Mouse (Mus musculus) heart, embryonic 13.5 days (tissue): ENCODE results near the gene Nrcam. TPM values are rescaled to one million over a fixed set of nuclear protein-coding genes. Genes with fewer than 3 reads are reported as not detected.
"Not testable (repeated sequence)": the region's sequence is repeated elsewhere in the genome, so short reads cannot be mapped to it uniquely, and the experiment has no call there.

Experiments used
- ATAC-seq: fragments of 200-750 bp; cut with Nextera tagmentation; 2 replicates; pipeline ENCODE4 v1.8.0; 2017; ENCODE audit warnings: moderate TSS enrichment; ENCODE audit not compliant: insufficient number of reproducible peaks, low FRiP score, low TSS enrichment; ENCODE audit errors: extremely low read depth
- H3K27ac ChIP-seq: fragments of 300-500 bp; sonication (generic); replicated peaks from 2 replicates; pipeline ENCODE4 v1.5.1; 2015; ENCODE audit warnings: moderate library complexity, mild to moderate bottlenecking, inconsistent platforms
- H3K27me3 ChIP-seq: fragments of 300-500 bp; sonication (generic); replicated peaks from 2 replicates; pipeline ENCODE4 v1.6.1; 2015; ENCODE audit warnings: mild to moderate bottlenecking, inconsistent platforms
- H3K36me3 ChIP-seq: fragments of 300-500 bp; sonication (generic); 2 replicates; pipeline ENCODE4 v1.6.1; 2015; ENCODE audit warnings: mild to moderate bottlenecking, inconsistent platforms
- H3K4me1 ChIP-seq: fragments of 300-500 bp; sonication (generic); 2 replicates; pipeline ENCODE4 v1.6.1; 2015; ENCODE audit warnings: inconsistent platforms
- H3K4me2 ChIP-seq: fragments of 300-500 bp; sonication (generic); 2 replicates; pipeline ENCODE4 v1.6.1; 2015; ENCODE audit warnings: inconsistent platforms, mild to moderate bottlenecking, moderate library complexity
- H3K4me3 ChIP-seq: fragments of 300-500 bp; sonication (generic); 2 replicates; pipeline ENCODE4 v1.5.1; 2015; ENCODE audit warnings: moderate library complexity, mild to moderate bottlenecking, inconsistent platforms
- H3K9ac ChIP-seq: fragments of 300-500 bp; sonication (generic); 2 replicates; pipeline ENCODE4 v1.6.1; 2015; ENCODE audit warnings: inconsistent platforms, mild to moderate bottlenecking, moderate library complexity
- H3K9me3 ChIP-seq: fragments of 300-500 bp; sonication (generic); 2 replicates; pipeline ENCODE4 v1.6.1; 2016; ENCODE audit warnings: inconsistent platforms
- WGBS: fragments of 180-500 bp; shearing (Covaris S2); methylation state at CpG from one replicate; pipeline ENCODE4 v1.1.7; 2015; ENCODE audit warnings: mixed read lengths; 5-methylcytosine and 5-hydroxymethylcytosine counted together
- polyA plus RNA-seq: library from polyadenylated mRNA; unstranded; fragments of >200 nt; fragmentation: Nextera tagmentation; extraction: Ambion mirVana; gene quantifications from 2 replicates; pipeline ENCODE4 v1.2.1, GENCODE M21; 2015

Gene Nrcam
- 0.88 and 1.1 TPM in 2 replicates for polyA plus RNA-seq

GRCm38 (mm10) chr12:44328381-44329315, at the start of gene Nrcam:
TSS of gene Nrcam (plus strand) at chr12:44328885.
- peak within 1 kb of the TSS; percentile 72 for H3K4me3 ChIP-seq
- peak; percentile 58 for ATAC-seq
- H3K27ac ChIP-seq = no peak within 1 kb of the TSS
- no peaks in the 10 kb centered on the region for H3K36me3 ChIP-seq
- peak within 1 kb of the TSS; percentile 100 for H3K4me2 ChIP-seq
- H3K9ac ChIP-seq = peak within 1 kb of the TSS; percentile 80
- peaks cover 41% of the 10 kb centered on the region for H3K27me3 ChIP-seq
- H3K9me3 ChIP-seq = no peaks in the 10 kb centered on the region
- peaks cover 13% of the 10 kb centered on the region for H3K4me1 ChIP-seq
- 3% methylated on average over 73 of the region's 74 CpGs for WGBS

GRCm38 (mm10) chr12:44280147-44280546, 48.5 kb upstream of the Nrcam start:
- H3K9me3 ChIP-seq, H3K4me3 ChIP-seq: not testable (repeated sequence)

GRCm38 (mm10) chr12:44281534-44281933, 47.2 kb upstream of the Nrcam start:
- no peak for ATAC-seq
- no peaks in the 10 kb centered on the region for H3K27me3 ChIP-seq
- H3K9ac ChIP-seq = no peak overlapping the region
- H3K4me3 ChIP-seq = no peak overlapping the region
- peaks cover 19% of the 10 kb centered on the region for H3K36me3 ChIP-seq
- no peak overlapping the region for H3K4me2 ChIP-seq
- 89% methylated on average over 3 of the region's 3 CpGs for WGBS
- peaks cover 10% of the 10 kb centered on the region for H3K4me1 ChIP-seq
- no peak overlapping the region for H3K27ac ChIP-seq
- H3K9me3 ChIP-seq = no peaks in the 10 kb centered on the region

More at GRCm38 (mm10) chr12:44280147-44280546, 48.5 kb upstream of the Nrcam start:
- peaks cover 18% of the 10 kb centered on the region for H3K36me3 ChIP-seq
- not testable (repeated sequence) for H3K27ac ChIP-seq, ATAC-seq, H3K27me3 ChIP-seq, H3K4me2 ChIP-seq, H3K4me1 ChIP-seq, H3K9ac ChIP-seq
- 64% methylated on average over 2 of the region's 2 CpGs for WGBS

- Histone ChIP-seq H3K4me1 (peaks cover 10% of the 10 kb centered on the region), H3K36me3 (peaks cover 30% of the 10 kb centered on the region), H3K9ac (no peak overlapping the region), H3K4me3 (no peak overlapping the region), H3K27me3 (no peaks in the 10 kb centered on the region), H3K9me3 (no peaks in the 10 kb centered on the region), H3K27ac (0 out of 2 replicates have a peak overlapping the region, but pooled peaks have one; percentile 37), H3K4me2 (no peak overlapping the region)
- no peak for ATAC-seq
- 57% methylated on average over 9 of the region's 9 CpGs for WGBS
Measured at GRCm38 (mm10) chr12:44283378-44283777, 45.3 kb upstream of the Nrcam start.

GRCm38 (mm10) chr12:44286992-44287391, 41.7 kb upstream of the Nrcam start:
- H3K9me3 ChIP-seq = no peaks in the 10 kb centered on the region
- no peak overlapping the region for H3K9ac ChIP-seq
- 0 out of 2 replicates have a peak, but pooled peaks cover 6% of the 10 kb centered on the region for H3K4me1 ChIP-seq
- H3K4me2 ChIP-seq = no peak overlapping the region
- H3K36me3 ChIP-seq = peaks cover 51% of the 10 kb centered on the region
- no peak overlapping the region for H3K4me3 ChIP-seq
- H3K27me3 ChIP-seq = no peaks in the 10 kb centered on the region
- ATAC-seq = no peak
- WGBS = 93% methylated on average over 8 of the region's 8 CpGs
- H3K27ac ChIP-seq = no peak overlapping the region

GRCm38 (mm10) chr12:44292281-44292680, 36.4 kb upstream of the Nrcam start:
- H3K4me1 ChIP-seq = no peaks in the 10 kb centered on the region
- H3K27ac ChIP-seq = no peak overlapping the region
- H3K27me3 ChIP-seq = no peaks in the 10 kb centered on the region
- H3K9ac ChIP-seq = no peak overlapping the region
- peaks cover 42% of the 10 kb centered on the region for H3K36me3 ChIP-seq
- no peak overlapping the region for H3K4me3 ChIP-seq
- ATAC-seq = no peak
- no peaks in the 10 kb centered on the region for H3K9me3 ChIP-seq
- H3K4me2 ChIP-seq = no peak overlapping the region

- Histone ChIP-seq H3K36me3 (peaks cover 49% of the 10 kb centered on the region), H3K27me3 (no peaks in the 10 kb centered on the region), H3K9me3 (no peaks in the 10 kb centered on the region), H3K27ac (no peak overlapping the region), H3K9ac (no peak overlapping the region), H3K4me3 (no peak overlapping the region), H3K4me1 (no peaks in the 10 kb centered on the region; the same call in 1 of the 2 replicates), H3K4me2 (no peak overlapping the region)
- ATAC-seq = no peak
Measured at GRCm38 (mm10) chr12:44300793-44301192, 27.9 kb upstream of the Nrcam start.

GRCm38 (mm10) chr12:44304012-44304411, 24.7 kb upstream of the Nrcam start:
- Histone ChIP-seq H3K36me3 (peaks cover 53% of the 10 kb centered on the region), H3K4me3 (no peak overlapping the region), H3K9me3 (no peaks in the 10 kb centered on the region), H3K4me1 (peaks cover 4% of the 10 kb centered on the region; the same call in 1 of the 2 replicates), H3K27ac (no peak overlapping the region), H3K4me2 (no peak overlapping the region), H3K27me3 (no peaks in the 10 kb centered on the region), H3K9ac (no peak overlapping the region)
- no peak for ATAC-seq
- 79% methylated on average over 1 of the region's 1 CpGs for WGBS

- H3K36me3 ChIP-seq = peaks cover 52% of the 10 kb centered on the region
- no peak overlapping the region for H3K4me3 ChIP-seq
- H3K9me3 ChIP-seq = no peaks in the 10 kb centered on the region
- no peaks in the 10 kb centered on the region for H3K27me3 ChIP-seq
- no peak for ATAC-seq
- no peak overlapping the region for H3K4me2 ChIP-seq
- 81% methylated on average over 5 of the region's 5 CpGs for WGBS
- peaks cover 4% of the 10 kb centered on the region; the same call in 1 of the 2 replicates for H3K4me1 ChIP-seq
- H3K27ac ChIP-seq = no peak overlapping the region
- no peak overlapping the region for H3K9ac ChIP-seq
Measured at GRCm38 (mm10) chr12:44304869-44305268, 23.8 kb upstream of the Nrcam start.

GRCm38 (mm10) chr12:44308221-44308620, 20.5 kb upstream of the Nrcam start:
- H3K27ac ChIP-seq = no peak overlapping the region
- no peak overlapping the region for H3K9ac ChIP-seq
- H3K27me3 ChIP-seq = no peaks in the 10 kb centered on the region
- no peak overlapping the region for H3K4me3 ChIP-seq
- WGBS = 85% methylated on average over 3 of the region's 3 CpGs
- H3K4me2 ChIP-seq = no peak overlapping the region
- ATAC-seq = no peak
- no peaks in the 10 kb centered on the region for H3K9me3 ChIP-seq
- 0 out of 2 replicates have a peak, but pooled peaks cover 4% of the 10 kb centered on the region for H3K4me1 ChIP-seq
- peaks cover 52% of the 10 kb centered on the region for H3K36me3 ChIP-seq

GRCm38 (mm10) chr12:44315212-44315611, 13.5 kb upstream of the Nrcam start:
- Histone ChIP-seq H3K4me3 (no peak overlapping the region), H3K4me2 (no peak overlapping the region), H3K36me3 (peaks cover 30% of the 10 kb centered on the region), H3K9me3 (no peaks in the 10 kb centered on the region), H3K27ac (no peak overlapping the region), H3K4me1 (no peaks in the 10 kb centered on the region), H3K27me3 (no peaks in the 10 kb centered on the region), H3K9ac (no peak overlapping the region)
- WGBS = 87% methylated on average over 2 of the region's 2 CpGs
- no peak for ATAC-seq

- Histone ChIP-seq H3K9me3 (no peaks in the 10 kb centered on the region), H3K4me1 (peaks cover 7% of the 10 kb centered on the region; the same call in 1 of the 2 replicates), H3K27ac (no peak overlapping the region), H3K4me3 (no peak overlapping the region), H3K27me3 (peaks cover 17% of the 10 kb centered on the region), H3K9ac (no peak overlapping the region), H3K4me2 (no peak overlapping the region), H3K36me3 (no peaks in the 10 kb centered on the region)
- no peak for ATAC-seq
Measured at GRCm38 (mm10) chr12:44325091-44325490, 3.6 kb upstream of the Nrcam start.
